Mouse (Mus musculus): ENCODE data around the gene Msi2.

Msi2 gene

GRCm38 (mm10) chr11:88718050-88718765, at the start of gene Msi2:
Msi2 (minus strand) TSS chr11:88718513.
- DNase-seq (ENCODE audit: low spot score) = peak; percentile 83

GRCm38 (mm10) chr11:88765635-88766034, 47.3 kb upstream of the Msi2 start:
- DNase-seq (ENCODE audit: low spot score) = no peak

- no peak for DNase-seq (ENCODE audit: low spot score)
Observed at GRCm38 (mm10) chr11:88763371-88763770, 45.1 kb upstream of the Msi2 start.

- DNase-seq (ENCODE audit: low spot score) = no peak
Observed at GRCm38 (mm10) chr11:88759501-88759900, 41.2 kb upstream of the Msi2 start.

GRCm38 (mm10) chr11:88758402-88758801, 40.1 kb upstream of the Msi2 start:
- no peak for DNase-seq (ENCODE audit: low spot score)

GRCm38 (mm10) chr11:88745306-88745705, 27.0 kb upstream of the Msi2 start:
- DNase-seq (ENCODE audit: low spot score) = no peak

GRCm38 (mm10) chr11:88739574-88740295, 21.4 kb upstream of the Msi2 start:
- DNase-seq (ENCODE audit: low spot score) = no peak

- DNase-seq (ENCODE audit: low spot score) = no peak
Observed at GRCm38 (mm10) chr11:88729363-88729762, 11.1 kb upstream of the Msi2 start.

- peak; percentile 57 for DNase-seq (ENCODE audit: low spot score)
Observed at GRCm38 (mm10) chr11:88728508-88728890, 10.2 kb upstream of the Msi2 start.

- DNase-seq (ENCODE audit: low spot score) = no peak
Observed at GRCm38 (mm10) chr11:88727768-88728507, 9.6 kb upstream of the Msi2 start.

GRCm38 (mm10) chr11:88721144-88721636, 2.9 kb upstream of the Msi2 start:
- no peak for DNase-seq (ENCODE audit: low spot score)

- DNase-seq (ENCODE audit: low spot score) = peak; percentile 39
Observed at GRCm38 (mm10) chr11:88720261-88721143, 2.2 kb upstream of the Msi2 start.

GRCm38 (mm10) chr11:88719601-88720000, 1.3 kb upstream of the Msi2 start:
- peak; percentile 7 for DNase-seq (ENCODE audit: low spot score)

- peak; percentile 65 for DNase-seq (ENCODE audit: low spot score)
Observed at GRCm38 (mm10) chr11:88718766-88719595, 668 bp upstream of the Msi2 start.

GRCm38 (mm10) chr11:88717644-88718049, 666 bp downstream of the Msi2 start:
- no peak for DNase-seq (ENCODE audit: low spot score)

- peak; percentile 26 for DNase-seq (ENCODE audit: low spot score)
Observed at GRCm38 (mm10) chr11:88717016-88717643, 1.2 kb downstream of the Msi2 start.

- peak; percentile 16 for DNase-seq (ENCODE audit: low spot score)
Observed at GRCm38 (mm10) chr11:88716061-88716994, 2.0 kb downstream of the Msi2 start.

GRCm38 (mm10) chr11:88715299-88715698, 3.0 kb downstream of the Msi2 start:
- DNase-seq (ENCODE audit: low spot score) = no peak

- DNase-seq (ENCODE audit: low spot score) = no peak
Observed at GRCm38 (mm10) chr11:88714127-88714526, 4.2 kb downstream of the Msi2 start.
